Mouse (Mus musculus) midbrain, embryonic 10.5 days (tissue): ENCODE measurements at regions not wholly inside any gene's neighbourhood (a gene's known extent, or its start where the extent isn't known, plus 50 kb on each side); places are given as distances from the start of the nearest gene placed in this dataset.
A peak's percentile ranks its signal among the peaks of the same experiment; 100 is the strongest.
"Not testable (repeated sequence)": the region's sequence is repeated elsewhere in the genome, so short reads cannot be mapped to it uniquely, and the experiment has no call there.

Source experiments
- DNase-seq: peaks from one replicate; pipeline ENCODE4 v3.0.0-alpha.2; 2017; ENCODE audit warnings: low spot score
- H3K27ac ChIP-seq: fragments of 300-500 bp; sonication (generic); replicated peaks from 2 replicates; pipeline ENCODE4 v1.5.1; 2016; ENCODE audit warnings: mild to moderate bottlenecking
- H3K27me3 ChIP-seq: fragments of 300-500 bp; sonication (generic); 2 replicates; pipeline ENCODE4 v1.6.1; 2016; ENCODE audit warnings: low read depth, mild to moderate bottlenecking; ENCODE audit not compliant: poor library complexity, severe bottlenecking
- H3K36me3 ChIP-seq: fragments of 300-500 bp; sonication (generic); 2 replicates; pipeline ENCODE4 v1.6.1; 2016; ENCODE audit warnings: mild to moderate bottlenecking, moderate library complexity
- H3K4me1 ChIP-seq: fragments of 300-500 bp; sonication (generic); 2 replicates; pipeline ENCODE4 v1.6.1; 2016
- H3K4me3 ChIP-seq: fragments of 300-500 bp; sonication (generic); 2 replicates; pipeline ENCODE4 v1.5.1; 2016; ENCODE audit warnings: mild to moderate bottlenecking, moderate library complexity
- H3K9me3 ChIP-seq: fragments of 300-500 bp; sonication (generic); replicated peaks from 2 replicates; pipeline ENCODE4 v1.6.1; 2016; ENCODE audit warnings: mild to moderate bottlenecking
- WGBS: fragments of 180-500 bp; shearing (Covaris S2); methylation state at CpG from one replicate; pipeline ENCODE4 v1.1.7; 2016; 5-methylcytosine and 5-hydroxymethylcytosine counted together

- H3K9me3 ChIP-seq, H3K27me3 ChIP-seq, H3K4me1 ChIP-seq, H3K4me3 ChIP-seq, DNase-seq, H3K36me3 ChIP-seq, H3K27ac ChIP-seq: not testable (repeated sequence)
These were observed 200.5 kb upstream of the Thpo start for GRCm38 (mm10) chr16:20934846-20935245.

- H3K27ac ChIP-seq, H3K36me3 ChIP-seq, H3K4me3 ChIP-seq, H3K4me1 ChIP-seq, DNase-seq, H3K27me3 ChIP-seq, H3K9me3 ChIP-seq: not testable (repeated sequence)
- 95% methylated on average over 5 of the region's 5 CpGs for WGBS
These were observed 195.7 kb upstream of the Thpo start for GRCm38 (mm10) chr16:20930003-20930402.

- not testable (repeated sequence) for H3K4me3 ChIP-seq
These were observed 191.5 kb upstream of the Thpo start for GRCm38 (mm10) chr16:20925776-20926175.

GRCm38 (mm10) chr16:20910864-20911263 lies 176.6 kb upstream of the Thpo start:
- not testable (repeated sequence) for H3K27ac ChIP-seq, H3K4me3 ChIP-seq, H3K36me3 ChIP-seq, H3K9me3 ChIP-seq, H3K27me3 ChIP-seq, H3K4me1 ChIP-seq, DNase-seq
- WGBS: 84% methylated on average over 3 of the region's 3 CpGs

More at GRCm38 (mm10) chr16:20925776-20926175, 191.5 kb upstream of the Thpo start:
- not testable (repeated sequence) for DNase-seq, H3K4me1 ChIP-seq, H3K9me3 ChIP-seq, H3K27me3 ChIP-seq, H3K27ac ChIP-seq, H3K36me3 ChIP-seq

- H3K27me3 ChIP-seq, H3K27ac ChIP-seq, H3K4me3 ChIP-seq, H3K4me1 ChIP-seq, H3K36me3 ChIP-seq, DNase-seq, H3K9me3 ChIP-seq: not testable (repeated sequence)
- 47% methylated on average over 17 of the region's 18 CpGs for WGBS
These were observed 174.4 kb upstream of the Thpo start for GRCm38 (mm10) chr16:20908467-20909351.

- 72% methylated on average over 2 of the region's 2 CpGs for WGBS
- no peaks in the 10 kb centered on the region for H3K4me1 ChIP-seq
- H3K27me3 ChIP-seq: no peaks in the 10 kb centered on the region
- H3K9me3 ChIP-seq: no peaks in the 10 kb centered on the region
- H3K4me3 ChIP-seq: no peak overlapping the region
- DNase-seq: no peak
- H3K36me3 ChIP-seq: no peaks in the 10 kb centered on the region
- no peak overlapping the region for H3K27ac ChIP-seq
These were observed 161.4 kb upstream of the Thpo start for GRCm38 (mm10) chr16:20895734-20896133.

GRCm38 (mm10) chr16:20871726-20872125 lies 137.4 kb upstream of the Thpo start:
- H3K4me1 ChIP-seq: no peaks in the 10 kb centered on the region
- no peak overlapping the region for H3K27ac ChIP-seq
- 64% methylated on average over 1 of the region's 1 CpGs for WGBS
- H3K36me3 ChIP-seq: no peaks in the 10 kb centered on the region
- DNase-seq: no peak
- no peaks in the 10 kb centered on the region for H3K9me3 ChIP-seq
- no peak overlapping the region for H3K4me3 ChIP-seq
- no peaks in the 10 kb centered on the region for H3K27me3 ChIP-seq

GRCm38 (mm10) chr16:20866771-20867170 lies 132.5 kb upstream of the Thpo start:
- no peaks in the 10 kb centered on the region for H3K36me3 ChIP-seq
- no peaks in the 10 kb centered on the region for H3K9me3 ChIP-seq
- H3K27ac ChIP-seq: no peak overlapping the region
- WGBS: 89% methylated on average over 1 of the region's 1 CpGs
- no peaks in the 10 kb centered on the region for H3K4me1 ChIP-seq
- no peak overlapping the region for H3K4me3 ChIP-seq
- no peaks in the 10 kb centered on the region for H3K27me3 ChIP-seq
- no peak for DNase-seq

- no peak for DNase-seq
- H3K36me3 ChIP-seq: no peaks in the 10 kb centered on the region
- 91% methylated on average over 4 of the region's 4 CpGs for WGBS
- no peaks in the 10 kb centered on the region for H3K9me3 ChIP-seq
- H3K4me3 ChIP-seq: no peak overlapping the region
- H3K4me1 ChIP-seq: no peaks in the 10 kb centered on the region
- no peaks in the 10 kb centered on the region for H3K27me3 ChIP-seq
- H3K27ac ChIP-seq: no peak overlapping the region
These were observed 126.9 kb upstream of the Thpo start for GRCm38 (mm10) chr16:20861256-20861655.

- not testable (repeated sequence) for DNase-seq, H3K27ac ChIP-seq, H3K4me3 ChIP-seq, H3K9me3 ChIP-seq, H3K27me3 ChIP-seq, H3K36me3 ChIP-seq, H3K4me1 ChIP-seq
- WGBS: 91% methylated on average over 3 of the region's 3 CpGs
These were observed 126.3 kb upstream of the Thpo start for GRCm38 (mm10) chr16:20860606-20861005.

GRCm38 (mm10) chr16:20854696-20855213 lies 120.4 kb upstream of the Thpo start:
- 75% methylated on average over 1 of the region's 1 CpGs for WGBS
- Histone ChIP-seq H3K4me3 (no peak overlapping the region), H3K27me3 (no peaks in the 10 kb centered on the region), H3K4me1 (peaks cover 9% of the 10 kb centered on the region; the same call in 1 of the 2 replicates), H3K36me3 (no peaks in the 10 kb centered on the region), H3K9me3 (no peaks in the 10 kb centered on the region), H3K27ac (no peak overlapping the region)
- DNase-seq: peak; percentile 19

GRCm38 (mm10) chr16:20838151-20838550 lies 103.8 kb upstream of the Thpo start:
- WGBS: 44% methylated on average over 2 of the region's 2 CpGs
- DNase-seq: no peak
- H3K36me3 ChIP-seq: no peaks in the 10 kb centered on the region
- H3K27ac ChIP-seq: no peak overlapping the region
- H3K9me3 ChIP-seq: 0 out of 2 replicates have a peak, but pooled peaks cover 8% of the 10 kb centered on the region
- H3K27me3 ChIP-seq: no peaks in the 10 kb centered on the region
- peaks cover 13% of the 10 kb centered on the region for H3K4me1 ChIP-seq
- H3K4me3 ChIP-seq: no peak overlapping the region

- 0 out of 2 replicates have a peak, but pooled peaks cover 8% of the 10 kb centered on the region for H3K9me3 ChIP-seq
- peaks cover 13% of the 10 kb centered on the region for H3K4me1 ChIP-seq
- no peaks in the 10 kb centered on the region for H3K36me3 ChIP-seq
- H3K27ac ChIP-seq: peak overlapping the region; percentile 52
- 38% methylated on average over 5 of the region's 5 CpGs for WGBS
- no peak overlapping the region for H3K4me3 ChIP-seq
- DNase-seq: no peak
- no peaks in the 10 kb centered on the region for H3K27me3 ChIP-seq
These were observed 102.6 kb upstream of the Thpo start for GRCm38 (mm10) chr16:20836866-20837265.
